Mouse (Mus musculus) neural tube, embryonic 12.5 days (tissue): ENCODE measurements around the gene Fam133b. TPM values are rescaled to one million over a fixed set of nuclear protein-coding genes. Genes with fewer than 3 reads are reported as not detected.

Source experiments
- polyA plus RNA-seq: library from polyadenylated mRNA; unstranded; fragments of >200 nt; fragmentation: Nextera tagmentation; extraction: Ambion mirVana; gene quantifications from 2 replicates; pipeline ENCODE4 v1.2.1, GENCODE M21; 2016

Fam133b gene
- polyA plus RNA-seq, 1 experiment from 2014 or later = 35.1 TPM

Other genes with a start within 250 kb of the Fam133b start
- gene Cdk6, start 202.3 kb upstream of the Fam133b start, polyA plus RNA-seq = 18.5 and 27.5 TPM in 2 replicates
- 3.7 and 4.1 TPM in 2 replicates for gene 1700109H08Rik, start 27.7 kb downstream of the Fam133b start, polyA plus RNA-seq
- 20.6 and 22.4 TPM in 2 replicates for gene Pex1, start 52.2 kb downstream of the Fam133b start, polyA plus RNA-seq
- gene Rbm48, start 52.8 kb downstream of the Fam133b start, polyA plus RNA-seq = 12.6 and 15.1 TPM in 2 replicates
- gene Tmbim7, start 107.3 kb downstream of the Fam133b start, polyA plus RNA-seq = not detected in 2 replicates
- 72.0 and 74.6 TPM in 2 replicates for gene Gatad1, start 113.4 kb downstream of the Fam133b start, polyA plus RNA-seq